Mouse (Mus musculus): ENCODE data around the gene Arl13a.

- TF ChIP-seq CTCF (IDR thresholded peaks at IDR 0.05; ENCODE audit: control insufficient read depth, insufficient read depth, insufficient read length) (no peak), MAX (IDR thresholded peaks at IDR 0.05) (no peak), USF1 (IDR thresholded peaks at IDR 0.05; ENCODE audit: low read depth) (no peak), FOSL1 (IDR thresholded peaks at IDR 0.05; ENCODE audit: insufficient read depth, low read length, poor library complexity, severe bottlenecking) (no peak)
These were observed 24.5 kb upstream of the Arl13a start for GRCm38 (mm10) chrX:134162826-134163225.

Measured in C2C12 (cell line).